Mouse (Mus musculus) G1E (cell line): ENCODE data around the gene Tmem110.

Experiments
- CTCF ChIP-seq: IDR thresholded peaks from 2 replicates; pipeline ENCODE4 v1.5.1; 2012; ENCODE audit warnings: low read depth, low read length, inconsistent platforms, mixed read lengths
- GATA1 ChIP-seq: IDR thresholded peaks from 2 replicates; pipeline ENCODE4 v1.6.1; 2012; ENCODE audit warnings: borderline replicate concordance, low read length, inconsistent platforms, mixed read lengths
- POLR2AphosphoS5 ChIP-seq: IDR thresholded peaks from 2 replicates; pipeline ENCODE4 v1.6.1; 2012; ENCODE audit warnings: low read depth, low read length, inconsistent platforms; ENCODE audit not compliant: insufficient replicate concordance

- no peak for TF ChIP-seq GATA1
- no peak for TF ChIP-seq POLR2AphosphoS5
- TF ChIP-seq CTCF = no peak
Observed at GRCm38 (mm10) chr14:30880251-30880650, 54.9 kb downstream of the Tmem110 start.
